Mouse (Mus musculus) liver, embryonic 14.5 days (tissue): ENCODE results near the gene Ltc4s.

Experiments
- CTCF ChIP-seq: IDR thresholded peaks from 2 replicates; pipeline ENCODE4 v1.5.1; 2016; ENCODE audit warnings: antibody characterized with exemption, low read depth, control low read depth
- EP300 ChIP-seq: IDR thresholded peaks from 2 replicates; pipeline ENCODE4 v1.6.1; 2016; ENCODE audit warnings: antibody characterized with exemption, low read depth

GRCm38 (mm10) chr11:50210101-50210504 is 28.3 kb downstream of the Ltc4s start:
- no peak for TF ChIP-seq CTCF
- TF ChIP-seq EP300: no peak; the same call in 1 of the 2 replicates
